Mouse (Mus musculus) olfactory bulb, adult 2 months (tissue): ENCODE measurements around the gene C1qtnf3.

ENCODE experiments used
- CTCF ChIP-seq: fragments of 200-500 bp; IDR thresholded peaks from 2 replicates; pipeline ENCODE4 v1.5.1; 2012; ENCODE audit warnings: low read depth, mild to moderate bottlenecking, low read length, moderate library complexity; ENCODE audit not compliant: insufficient read depth
- POLR2A ChIP-seq: fragments of 200-500 bp; IDR thresholded peaks from 2 replicates; pipeline ENCODE4 v1.6.1; 2012; ENCODE audit warnings: mild to moderate bottlenecking, low read depth, low read length, moderate library complexity; ENCODE audit not compliant: insufficient read depth

- TF ChIP-seq CTCF (no peak), POLR2A (no peak)
Observed at GRCm38 (mm10) chr15:11014931-11015330, 62.8 kb downstream of the C1qtnf3 start.
